Mouse (Mus musculus) adrenal gland, postnatal 0 days (tissue): ENCODE results near the gene 4921511C20Rik. TPM values are rescaled to one million over a fixed set of nuclear protein-coding genes. Genes with fewer than 3 reads are reported as not detected.

Experiments
- polyA plus RNA-seq: library from polyadenylated mRNA; unstranded; fragments of >200 nt; fragmentation: Nextera tagmentation; extraction: Ambion mirVana; gene quantifications from 2 replicates; pipeline ENCODE4 v1.2.1, GENCODE M21; 2015

The 4921511C20Rik gene
- not detected in 2 replicates for polyA plus RNA-seq

DNA sequence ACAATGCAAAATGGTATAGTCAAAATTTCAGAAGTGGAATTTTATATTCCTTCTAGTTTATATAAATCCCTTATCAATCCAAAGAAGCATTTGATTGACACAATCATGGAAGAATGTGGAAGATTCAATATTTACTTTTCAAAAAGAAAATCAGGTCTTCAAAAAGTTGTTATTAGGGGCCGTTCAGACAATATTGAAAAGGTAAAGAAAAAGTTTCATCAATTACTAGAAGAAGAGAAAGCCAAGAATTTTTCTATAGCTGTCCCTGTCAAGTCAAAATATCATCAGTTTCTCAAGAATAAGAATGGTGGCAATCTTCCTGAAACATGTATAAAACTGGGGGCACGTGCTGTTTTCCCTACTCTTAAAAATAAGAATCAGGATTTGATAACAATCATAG, at the start of gene 4921511C20Rik:
Gene 4921511C20Rik (plus strand): TSS at position 301 of the 400 bp plus-strand sequence.

